Mouse (Mus musculus) gastrocnemius, postnatal 10 days (tissue): Measurements from ENCODE around the gene Acvr1c. TPM values are rescaled to one million over a fixed set of nuclear protein-coding genes. Genes with fewer than 3 reads are reported as not detected.

Experiments used
- DNase-seq: peaks from one replicate; pipeline ENCODE4 v3.0.0; 2021; ENCODE audit warnings: mixed read lengths
- total RNA-seq, 2 experiments: library from RNA; stranded (reverse); gene quantifications; 2 replicates each; pipeline ENCODE4 v1.2.3; 2021

Acvr1c gene
- total RNA-seq, 2 experiments from 2014 or later = 0.54 to 0.70 TPM

GRCm38 (mm10) chr2:58282259-58282910, 75.3 kb downstream of the Acvr1c start:
- peak; percentile 42 for DNase-seq

DNA sequence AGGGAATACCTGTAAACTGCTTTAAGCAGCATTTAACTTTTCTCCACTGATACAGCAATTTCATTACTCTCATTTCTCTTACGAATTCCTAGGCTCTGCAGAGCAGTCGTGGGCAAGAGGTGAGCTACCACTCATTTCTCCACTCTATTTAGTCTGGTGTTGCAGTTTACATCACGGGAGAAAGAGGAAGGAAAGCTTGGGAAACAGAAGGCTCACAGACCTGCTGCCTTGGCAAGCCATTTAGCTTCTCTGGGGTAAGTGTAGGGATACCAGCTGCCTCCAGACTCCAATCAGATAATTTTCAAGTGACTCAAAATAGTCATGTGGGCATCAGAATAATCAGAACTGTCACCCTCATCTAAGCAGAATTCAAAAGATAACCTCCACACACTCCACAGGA, 76.6 kb downstream of the Acvr1c start:
- no peak for DNase-seq

DNA sequence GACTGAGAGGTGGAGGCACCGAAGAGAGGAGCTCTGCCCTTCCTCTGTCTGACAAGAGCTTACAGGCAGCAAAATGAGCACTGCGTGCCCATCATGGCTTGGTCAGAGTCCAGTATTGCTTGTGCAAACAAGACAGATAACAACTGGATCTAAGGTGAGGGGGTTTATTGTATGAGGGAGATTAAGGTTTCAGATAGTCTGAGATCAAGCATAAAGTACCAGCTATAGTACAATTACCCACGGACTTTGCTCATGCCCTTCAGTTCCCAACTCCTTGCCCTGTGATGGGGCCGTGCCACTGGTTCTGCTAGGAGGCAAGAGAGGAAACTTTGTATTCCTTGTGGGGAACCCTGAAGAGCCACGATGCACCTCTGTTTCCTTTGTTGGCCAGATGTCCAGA, 78.5 kb downstream of the Acvr1c start:
- no peak for DNase-seq

GRCm38 (mm10) chr2:58276454-58276853, 81.2 kb downstream of the Acvr1c start:
- DNase-seq = no peak

DNA sequence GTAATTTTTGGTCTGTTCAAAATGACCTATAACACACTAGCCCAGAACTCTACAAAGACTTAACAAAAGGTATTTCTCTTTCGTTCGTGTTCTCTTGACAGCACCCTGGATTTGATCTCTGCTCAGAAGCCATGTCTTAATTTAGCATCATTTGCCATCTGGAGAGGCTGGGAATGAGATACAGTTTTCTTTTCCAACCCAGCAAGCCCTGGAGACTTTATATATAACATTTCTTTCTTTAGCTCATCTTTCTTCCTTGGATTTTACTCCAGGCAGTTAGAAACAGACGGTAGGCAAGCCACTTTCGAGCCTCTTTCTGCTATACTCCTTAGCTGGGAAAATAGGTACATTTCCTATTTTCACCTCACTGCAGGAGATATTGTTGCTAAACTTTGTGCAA, 117.1 kb downstream of the Acvr1c start:
- DNase-seq = no peak

DNA sequence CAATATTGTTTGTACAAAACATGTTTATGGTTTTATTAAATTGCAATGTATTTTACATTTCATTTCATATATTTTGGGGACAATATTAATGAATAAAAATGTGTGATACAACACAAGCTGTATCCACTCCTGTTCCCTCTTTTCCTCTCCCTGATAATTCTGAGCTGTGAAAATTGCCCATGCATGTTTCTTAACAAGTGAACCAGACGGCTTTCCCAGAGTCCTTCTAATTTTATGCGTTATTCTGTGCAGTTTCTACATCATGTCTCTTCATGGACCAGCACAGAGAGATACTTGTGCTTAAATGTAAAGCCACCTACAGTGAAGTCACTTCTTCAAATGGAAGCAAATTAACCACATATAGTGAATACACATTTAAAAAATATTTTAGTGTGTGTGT, 120.2 kb downstream of the Acvr1c start:
- no peak for DNase-seq

Other genes starting within 250 kb of the Acvr1c start
- gene Cytip, start 162.4 kb downstream of the Acvr1c start, total RNA-seq = under 1 TPM; 0.19 to 0.43 TPM
- gene Gm17409, start 112.2 kb upstream of the Acvr1c start, total RNA-seq = not detected
- 10 to 100 TPM; 23.6 to 31.1 TPM for gene Acvr1, start 209.3 kb upstream of the Acvr1c start, total RNA-seq
- gene Upp2, start 209.4 kb upstream of the Acvr1c start, total RNA-seq = 1 to 10 TPM; 1.8 to 3.3 TPM